Mouse (Mus musculus) bone marrow, adult 2 months (tissue): Measurements from ENCODE around the gene Elmo2. TPM values are rescaled to one million over a fixed set of nuclear protein-coding genes. Genes with fewer than 3 reads are reported as not detected.

ENCODE experiments used
- H3K27ac ChIP-seq: fragments of 200-500 bp; 2 replicates; pipeline ENCODE4 v1.5.1; 2012; ENCODE audit warnings: low read depth, mild to moderate bottlenecking, control low read depth, inconsistent platforms, low read length; ENCODE audit not compliant: control insufficient read depth, poor library complexity, insufficient read depth
- H3K4me1 ChIP-seq: fragments of 200-500 bp; 2 replicates; pipeline ENCODE4 v1.6.1; 2011; ENCODE audit warnings: low read length; ENCODE audit not compliant: control insufficient read depth, insufficient read depth
- H3K4me3 ChIP-seq: fragments of 200-500 bp; replicated peaks from 2 replicates; pipeline ENCODE3; 2011; ENCODE audit warnings: mild to moderate bottlenecking, low read depth, low read length, control low read depth; ENCODE audit not compliant: control insufficient read depth
- CTCF ChIP-seq: fragments of 200-500 bp; IDR thresholded peaks from 2 replicates; pipeline ENCODE4 v1.5.1; 2011; ENCODE audit warnings: low read length, control low read depth; ENCODE audit not compliant: control insufficient read depth, insufficient read depth
- POLR2A ChIP-seq: fragments of 200-500 bp; IDR thresholded peaks from 2 replicates; pipeline ENCODE4 v1.6.1; 2011; ENCODE audit warnings: low read depth, mild to moderate bottlenecking, control low read depth, low read length, borderline replicate concordance; ENCODE audit not compliant: control insufficient read depth
- WGBS: fragments of 180-500 bp; shearing (Covaris S2); methylation state at CpG from one replicate; pipeline ENCODE4 v1.1.7; 2018; 5-methylcytosine and 5-hydroxymethylcytosine counted together
- polyA plus RNA-seq: library from polyadenylated mRNA; stranded (reverse); fragments of >200 nt; gene quantifications from 2 replicates; pipeline ENCODE4 v1.2.4, GENCODE M21; 2011; ENCODE audit warnings: low replicate concordance; ENCODE audit not compliant: missing spikeins, insufficient read depth, insufficient read length

Elmo2 gene
- polyA plus RNA-seq, 1 experiment: 29.8 TPM

DNA sequence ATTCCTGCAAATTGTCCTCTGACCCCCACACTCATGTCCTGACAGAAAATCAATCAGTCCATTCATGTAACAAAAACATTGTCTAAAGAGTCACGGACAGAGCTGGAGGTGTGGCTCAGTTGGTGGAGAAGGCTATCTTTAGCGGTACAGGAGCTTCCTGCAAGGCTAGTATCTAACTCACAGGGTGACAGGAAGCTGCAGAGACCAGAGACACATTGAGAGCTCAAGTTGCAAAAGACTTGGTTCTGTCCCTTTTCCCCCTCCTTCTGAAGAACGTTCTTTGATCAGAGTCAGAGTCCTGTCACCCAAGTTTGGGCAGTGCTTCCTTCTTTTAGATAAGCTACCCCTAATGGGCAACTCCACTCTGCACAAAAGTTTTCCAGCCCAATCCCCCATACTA, 3.4 kb upstream of the Elmo2 start:
- peak overlapping the region; percentile 66 for H3K27ac ChIP-seq
- WGBS: 2% methylated on average over 3 of the region's 3 CpGs
- TF ChIP-seq POLR2A: no peak
- no peak for TF ChIP-seq CTCF
- H3K4me3 ChIP-seq: no peak overlapping the region
- peaks cover 5% of the 10 kb centered on the region for H3K4me1 ChIP-seq

DNA sequence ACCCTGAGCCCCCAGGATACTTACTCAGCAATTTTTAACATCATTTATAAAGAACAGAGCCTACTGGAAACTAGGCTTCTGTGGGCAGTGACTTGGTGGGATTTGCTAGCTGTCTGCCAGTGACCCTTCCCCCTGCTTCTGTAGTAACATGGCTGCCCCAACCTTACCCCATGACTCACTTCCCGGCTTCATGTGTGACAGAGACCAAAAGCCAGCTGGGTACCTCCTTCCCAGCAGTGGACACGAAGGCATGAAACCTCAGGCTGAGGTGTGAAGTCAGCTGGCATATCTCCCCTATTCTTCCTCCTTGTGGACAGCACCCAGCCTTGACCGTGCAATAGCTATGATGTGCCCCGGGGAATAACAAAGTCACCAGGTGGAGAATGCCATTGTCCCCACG, 2.5 kb upstream of the Elmo2 start:
- TF ChIP-seq POLR2A (no peak), CTCF (no peak)
- Histone ChIP-seq H3K4me3 (no peak overlapping the region), H3K27ac (no peak overlapping the region), H3K4me1 (peaks cover 5% of the 10 kb centered on the region)
- 63% methylated on average over 5 of the region's 5 CpGs for WGBS

DNA sequence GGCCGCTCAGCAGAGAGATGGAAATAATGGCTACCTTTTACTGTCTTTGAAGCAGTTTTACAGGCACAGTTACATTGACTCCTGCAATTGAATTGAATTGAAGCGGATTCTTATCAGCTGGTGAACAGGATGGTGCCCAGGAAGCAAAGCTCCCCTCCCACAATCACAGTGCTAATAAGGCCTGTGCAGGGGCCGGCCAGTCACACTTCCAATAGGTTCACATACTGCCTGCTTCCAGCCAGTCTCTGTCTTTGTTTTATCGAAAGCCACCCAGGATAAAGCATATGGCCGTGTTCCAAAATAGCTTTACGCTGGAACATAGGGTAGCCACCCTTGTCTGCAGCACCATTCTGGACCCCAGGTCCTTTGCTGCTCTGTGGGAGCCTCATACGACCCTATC, 1.1 kb upstream of the Elmo2 start:
- 74% methylated on average over 7 of the region's 7 CpGs for WGBS
- Histone ChIP-seq H3K27ac (no peak overlapping the region), H3K4me3 (no peak overlapping the region), H3K4me1 (peaks cover 5% of the 10 kb centered on the region)
- TF ChIP-seq POLR2A: no peak

DNA sequence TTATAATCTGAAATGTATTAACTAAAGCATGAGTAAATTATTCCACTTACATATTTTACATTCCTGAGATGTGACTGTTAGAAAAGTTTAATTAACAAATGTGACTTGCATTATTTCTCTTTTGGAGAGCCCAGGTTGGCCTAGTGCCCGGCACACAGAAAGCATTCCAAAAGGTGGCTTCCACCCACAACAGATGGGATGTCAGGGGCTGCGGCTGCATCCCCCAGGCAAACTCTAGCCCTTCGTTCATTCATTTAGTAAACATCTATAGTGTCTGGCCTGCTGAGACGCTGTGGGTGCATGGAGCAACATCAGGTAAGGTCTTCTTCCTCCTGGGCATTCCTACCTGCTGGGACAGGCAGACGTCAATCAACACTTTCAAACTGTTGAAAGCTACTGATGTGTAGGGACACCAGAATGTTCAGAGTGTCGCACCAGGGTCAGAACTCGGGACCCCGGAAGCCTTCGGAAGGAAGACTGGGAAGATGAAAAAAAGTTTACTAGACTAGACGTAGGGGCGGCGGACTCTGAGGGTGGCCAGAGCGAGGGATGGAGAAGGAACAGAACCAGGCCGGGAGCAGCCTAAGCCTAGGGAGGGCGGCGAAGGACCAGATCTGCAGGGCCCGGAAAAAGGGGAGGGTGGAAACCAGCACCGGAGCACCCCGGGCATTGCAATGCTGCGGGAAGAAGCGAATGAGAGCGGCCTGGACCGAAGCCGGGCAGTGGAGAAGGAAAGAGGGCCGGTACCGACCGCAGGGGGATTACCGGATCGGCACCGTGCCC, 567 bp downstream of the Elmo2 start:
- 2% methylated on average over 30 of the region's 30 CpGs for WGBS
- Histone ChIP-seq H3K27ac (peak overlapping the region; percentile 54), H3K4me1 (peaks cover 11% of the 10 kb centered on the region), H3K4me3 (peak overlapping the region; percentile 90)
- TF ChIP-seq CTCF (no peak), POLR2A (no peak)

DNA sequence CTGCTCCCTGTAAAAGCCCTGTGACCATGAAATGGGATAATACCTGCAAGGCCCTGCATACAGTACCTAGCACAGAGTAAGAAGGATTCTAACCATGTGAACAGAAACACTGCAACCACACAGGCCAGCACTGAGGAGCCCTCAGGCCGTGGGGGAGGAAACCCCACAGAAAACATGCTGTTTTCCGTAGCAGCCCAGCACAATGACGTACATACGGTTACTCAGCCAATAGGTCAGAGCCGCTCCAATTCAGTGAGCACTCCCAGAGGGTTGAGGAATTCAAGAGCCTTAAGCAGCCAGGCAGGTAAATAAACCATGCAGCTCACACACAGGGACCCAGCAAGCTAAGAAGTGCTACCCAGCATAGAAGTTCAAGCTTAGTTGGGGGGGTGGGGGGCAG, 2.4 kb downstream of the Elmo2 start:
- Histone ChIP-seq H3K4me1 (peaks cover 11% of the 10 kb centered on the region), H3K27ac (no peak overlapping the region), H3K4me3 (no peak overlapping the region)
- no peak for TF ChIP-seq CTCF
- no peak for TF ChIP-seq POLR2A
- WGBS: 83% methylated on average over 5 of the region's 5 CpGs

DNA sequence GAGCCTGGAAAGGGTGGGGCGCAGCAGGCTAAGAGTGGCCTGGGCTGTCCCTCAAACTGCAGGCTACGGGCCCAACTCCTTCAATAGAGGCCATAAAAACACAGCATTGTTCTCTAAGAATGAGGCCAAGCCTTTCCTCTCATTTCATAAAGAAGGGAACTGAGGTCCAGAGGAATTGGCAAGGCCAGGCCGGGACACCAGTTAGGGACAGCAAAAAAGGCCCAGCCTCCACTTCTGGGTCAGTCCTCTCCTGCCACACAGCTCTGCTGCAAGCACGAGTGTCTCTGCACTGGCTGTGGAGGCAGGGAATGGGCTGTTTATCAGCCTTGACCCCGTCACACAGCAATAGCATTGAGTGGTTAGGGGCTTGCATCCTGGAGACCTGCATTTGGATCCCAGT, 2.8 kb downstream of the Elmo2 start:
- TF ChIP-seq POLR2A: no peak
- TF ChIP-seq CTCF: no peak
- Histone ChIP-seq H3K4me1 (peaks cover 12% of the 10 kb centered on the region), H3K4me3 (no peak overlapping the region), H3K27ac (no peak overlapping the region)
- 76% methylated on average over 5 of the region's 5 CpGs for WGBS

DNA sequence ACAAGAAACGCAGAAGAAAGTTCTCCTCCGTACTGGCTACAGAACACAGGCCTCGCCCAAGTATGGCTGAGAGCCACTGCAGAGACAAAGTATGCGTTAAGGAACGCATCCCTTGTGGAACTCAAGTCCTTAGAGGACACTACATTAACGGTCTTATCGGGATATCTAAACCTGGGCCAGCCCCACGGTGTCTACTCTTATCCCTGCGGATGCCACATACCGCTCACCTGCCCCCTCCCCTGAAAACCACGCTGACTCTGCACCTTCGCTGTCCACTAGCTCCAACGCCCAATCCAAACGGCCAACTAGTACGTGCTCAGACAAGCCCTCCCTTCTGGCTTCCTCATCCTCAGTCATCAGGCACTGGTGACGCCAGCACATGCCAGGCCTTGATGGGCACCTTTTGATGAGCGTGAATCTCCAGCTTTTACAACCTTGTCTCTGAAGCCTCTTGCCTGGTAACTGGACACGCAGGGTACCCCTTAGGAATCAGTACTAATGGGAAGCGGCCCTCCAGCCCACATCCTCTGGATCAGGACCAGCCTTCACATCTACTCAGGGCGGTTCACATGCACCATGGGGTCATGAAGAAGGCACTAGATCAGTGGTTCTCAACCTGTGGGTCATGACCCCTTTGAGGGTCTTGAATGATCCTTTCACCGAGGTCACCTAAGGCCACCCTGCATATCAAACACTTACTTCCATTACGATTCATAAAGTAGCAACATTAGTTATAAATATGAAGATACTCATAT, 4.1 kb downstream of the Elmo2 start:
- H3K4me3 ChIP-seq: no peak overlapping the region
- peak overlapping the region; percentile 80 for H3K27ac ChIP-seq
- 47% methylated on average over 22 of the region's 22 CpGs for WGBS
- TF ChIP-seq CTCF (no peak), POLR2A (no peak)
- peaks cover 21% of the 10 kb centered on the region for H3K4me1 ChIP-seq

DNA sequence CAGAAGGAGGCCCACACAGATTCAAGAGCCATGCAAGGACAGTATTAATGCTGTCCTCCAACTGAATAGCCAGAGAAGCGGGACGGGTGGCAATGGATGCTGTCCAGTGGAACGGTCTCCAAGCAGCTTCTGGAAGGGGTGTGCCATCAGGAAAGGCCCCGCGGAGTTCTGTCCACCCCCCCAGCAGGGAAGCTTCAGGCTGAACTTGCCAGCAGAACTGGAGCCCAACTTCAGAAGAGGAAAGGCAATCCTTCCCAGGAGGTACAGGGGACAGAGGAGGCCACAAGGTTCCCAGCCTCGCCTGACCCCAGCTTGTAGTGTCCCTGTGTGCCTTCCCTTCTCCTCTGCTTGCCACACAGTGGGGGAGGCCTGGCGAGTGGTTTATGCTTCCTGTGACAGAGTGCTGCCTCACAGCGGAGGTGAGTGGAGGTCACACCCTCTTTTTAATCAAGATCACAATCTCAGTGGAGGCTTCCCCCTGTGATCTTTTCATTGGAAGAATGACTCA, 4.8 kb downstream of the Elmo2 start:
- H3K4me1 ChIP-seq: peaks cover 21% of the 10 kb centered on the region
- WGBS: 29% methylated on average over 8 of the region's 8 CpGs

More for the DNA sequence above, 4.8 kb downstream of the Elmo2 start:
- peak overlapping the region; percentile 1 for H3K4me3 ChIP-seq
- TF ChIP-seq POLR2A (no peak), CTCF (peak; percentile 50)
- H3K27ac ChIP-seq: peak overlapping the region; percentile 80
